Mouse (Mus musculus): ENCODE results near the gene Lsp1. TPM values are rescaled to one million over a fixed set of nuclear protein-coding genes. Genes with fewer than 3 reads are reported as not detected.
A peak's percentile ranks its signal among the peaks of the same experiment; 100 is the strongest.

The Lsp1 gene
- polyA plus RNA-seq, 1 experiment from 2014 or later = 8.0 TPM

DNA sequence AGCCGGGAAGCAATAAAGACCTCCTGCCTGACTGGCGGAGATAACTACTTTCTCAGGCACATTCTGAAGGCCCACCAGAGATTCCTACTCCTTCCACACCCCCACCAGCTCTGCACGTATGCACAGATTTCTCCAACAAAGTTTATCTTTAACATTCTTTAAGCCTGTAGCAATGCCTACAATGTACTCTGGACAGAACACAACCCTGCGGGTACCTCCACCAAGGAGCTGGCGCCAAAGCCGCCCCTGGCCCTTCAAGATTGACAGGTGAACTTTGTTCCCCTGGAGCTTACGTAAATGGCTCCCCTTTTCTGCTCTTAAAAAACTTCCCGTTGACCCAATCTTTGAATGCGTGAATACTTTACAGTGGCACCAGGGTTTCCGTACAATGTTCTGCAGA, 68.7 kb downstream of the Lsp1 start:
- Histone ChIP-seq H3K4me1 (ENCODE audit: control insufficient read depth, insufficient read depth, low read length) (peaks cover 15% of the 10 kb centered on the region), H3K36me3 (ENCODE audit: control insufficient read depth, insufficient read depth, low read length) (no peaks in the 10 kb centered on the region), H3K27ac (replicated peaks; ENCODE audit: low read depth, low read length) (no peak overlapping the region), H3K4me2 (ENCODE audit: low read length) (no peak overlapping the region), H3K9me3 (ENCODE audit: control insufficient read depth, low read length) (no peaks in the 10 kb centered on the region), H3K4me3 (replicated peaks; ENCODE audit: low read depth, low read length) (no peak overlapping the region), H3K9ac (replicated peaks; ENCODE audit: low read length) (no peak overlapping the region), H3K27me3 (ENCODE audit: control insufficient read depth, insufficient read depth, low read length) (no peaks in the 10 kb centered on the region)
- 72% methylated on average over 10 of the region's 10 CpGs for WGBS
- no peak for DNase-seq
- no peak for ATAC-seq (ENCODE audit: low FRiP score, low TSS enrichment)

DNA sequence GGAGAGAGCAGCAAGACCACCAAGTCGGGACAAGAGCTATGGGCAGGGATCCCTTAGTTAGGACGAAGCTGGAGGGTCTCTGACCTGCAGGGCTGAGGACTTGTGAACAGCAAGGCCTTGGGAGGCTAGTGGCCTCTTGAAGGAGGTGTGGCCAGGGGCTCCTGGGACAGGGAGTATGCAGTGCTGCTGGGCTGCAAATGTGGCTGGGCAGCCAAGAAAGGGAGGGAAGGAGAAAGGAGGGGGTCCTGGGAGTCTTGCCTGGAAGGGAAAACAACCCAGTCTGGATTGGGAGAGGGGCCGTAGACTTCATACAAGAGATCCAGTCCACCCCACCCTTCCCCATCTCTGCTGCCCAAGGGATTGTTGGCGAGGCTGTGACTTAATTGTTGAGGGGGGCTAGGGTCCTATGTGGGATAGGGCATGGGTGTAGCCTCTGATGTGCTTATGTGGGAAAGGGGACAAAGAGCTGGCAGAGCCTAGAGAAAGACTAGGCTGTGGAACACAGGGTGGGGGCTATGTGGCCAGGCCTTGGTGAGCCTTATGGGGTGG, 71.4 kb downstream of the Lsp1 start:
- H3K27me3 ChIP-seq (ENCODE audit: control insufficient read depth, insufficient read depth, low read length) = no peaks in the 10 kb centered on the region
- 86% methylated on average over 4 of the region's 4 CpGs for WGBS
- H3K27ac ChIP-seq (replicated peaks; ENCODE audit: low read depth, low read length) = peak overlapping the region; percentile 78
- no peak for DNase-seq
- ATAC-seq (ENCODE audit: low FRiP score, low TSS enrichment) = peak; percentile 19; the same call in 1 of the 2 replicates
- peak overlapping the region; percentile 81 for H3K4me2 ChIP-seq (ENCODE audit: low read length)
- peak overlapping the region; percentile 73; the same call in 1 of the 2 replicates for H3K4me3 ChIP-seq (replicated peaks; ENCODE audit: low read depth, low read length)
- H3K36me3 ChIP-seq (ENCODE audit: control insufficient read depth, insufficient read depth, low read length) = peaks cover 3% of the 10 kb centered on the region; the same call in 1 of the 2 replicates
- H3K4me1 ChIP-seq (ENCODE audit: control insufficient read depth, insufficient read depth, low read length) = peaks cover 15% of the 10 kb centered on the region
- no peaks in the 10 kb centered on the region for H3K9me3 ChIP-seq (ENCODE audit: control insufficient read depth, low read length)
- H3K9ac ChIP-seq (replicated peaks; ENCODE audit: low read length) = no peak overlapping the region

DNA sequence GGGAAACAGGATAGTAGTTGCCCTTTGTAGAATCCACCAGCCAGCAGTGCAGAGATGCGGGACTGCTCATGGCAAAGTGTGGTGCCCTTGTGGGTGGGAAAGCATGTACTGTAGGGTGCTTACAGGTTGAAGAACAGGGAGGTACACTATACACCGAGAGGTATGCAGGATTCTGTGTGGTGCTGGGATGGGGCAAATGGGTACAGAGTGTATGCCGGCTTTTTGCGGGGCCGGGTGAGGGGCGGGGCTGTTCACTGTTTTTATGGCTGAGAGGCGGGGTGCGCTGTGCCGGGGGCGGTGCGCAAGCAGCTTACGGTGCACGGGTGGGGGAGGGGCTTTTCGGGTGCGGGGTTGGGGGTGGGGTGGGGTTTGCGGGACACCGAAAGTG, 72.1 kb downstream of the Lsp1 start, which contains the start of gene Mrpl23:
Gene Mrpl23, plus strand, starts transcription at position 16 of the 388 bp plus-strand sequence.
- Histone ChIP-seq H3K9ac (replicated peaks; ENCODE audit: low read length) (peak within 1 kb of the TSS; percentile 70), H3K4me1 (ENCODE audit: control insufficient read depth, insufficient read depth, low read length) (peaks cover 15% of the 10 kb centered on the region), H3K4me2 (ENCODE audit: low read length) (peak within 1 kb of the TSS; percentile 81), H3K36me3 (ENCODE audit: control insufficient read depth, insufficient read depth, low read length) (peaks cover 3% of the 10 kb centered on the region; the same call in 1 of the 2 replicates), H3K27ac (replicated peaks; ENCODE audit: low read depth, low read length) (peak within 1 kb of the TSS; percentile 78), H3K27me3 (ENCODE audit: control insufficient read depth, insufficient read depth, low read length) (no peaks in the 10 kb centered on the region), H3K9me3 (ENCODE audit: control insufficient read depth, low read length) (no peaks in the 10 kb centered on the region), H3K4me3 (replicated peaks; ENCODE audit: low read depth, low read length) (peak within 1 kb of the TSS; percentile 73)
- ATAC-seq (ENCODE audit: low FRiP score, low TSS enrichment) = peak; percentile 72
- 7% methylated on average over 17 of the region's 17 CpGs for WGBS
- DNase-seq = no peak

DNA sequence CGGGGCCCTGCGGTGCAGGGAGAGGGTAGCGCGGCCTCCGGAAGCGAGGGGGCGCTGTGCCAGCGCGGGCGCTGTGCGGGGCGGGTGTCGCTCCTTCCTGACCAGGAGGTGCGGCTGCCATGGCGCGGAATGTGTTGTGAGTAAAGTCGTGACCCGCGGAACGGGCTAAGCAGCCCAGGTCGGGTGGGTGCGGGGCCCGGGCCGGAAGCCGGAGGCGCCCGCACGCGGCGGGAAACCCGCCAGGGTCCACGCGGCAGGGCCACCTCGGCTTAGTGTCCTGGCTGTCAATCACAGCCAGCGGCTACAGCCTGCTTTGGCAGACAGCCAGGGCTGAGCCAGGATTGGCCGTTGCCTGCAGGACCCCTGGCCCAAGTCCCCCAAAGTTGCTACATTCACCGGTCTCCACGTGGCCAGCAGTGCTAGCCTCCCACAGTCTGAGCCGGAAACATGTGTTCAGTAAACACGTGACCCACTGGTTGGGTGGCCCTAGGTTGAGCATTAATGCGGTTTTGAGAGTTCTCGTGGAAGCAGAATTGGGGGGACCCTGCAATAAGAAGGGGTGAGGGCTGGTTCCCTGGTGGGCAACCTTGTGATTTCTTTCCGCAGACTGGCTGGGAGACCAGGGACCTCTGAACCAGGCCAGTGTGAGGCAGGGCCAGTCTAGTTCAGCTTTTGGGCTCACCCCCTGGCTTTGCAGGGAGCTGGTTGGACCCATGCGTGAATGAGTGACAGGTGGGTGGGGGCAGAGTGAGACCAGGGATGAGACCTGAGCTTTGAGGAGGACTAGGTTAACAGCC, 72.6 kb downstream of the Lsp1 start:
- peak overlapping the region; percentile 81 for H3K4me2 ChIP-seq (ENCODE audit: low read length)
- H3K4me3 ChIP-seq (replicated peaks; ENCODE audit: low read depth, low read length) = peak overlapping the region; percentile 73
- H3K4me1 ChIP-seq (ENCODE audit: control insufficient read depth, insufficient read depth, low read length) = peaks cover 16% of the 10 kb centered on the region
- H3K9me3 ChIP-seq (ENCODE audit: control insufficient read depth, low read length) = no peaks in the 10 kb centered on the region
- H3K27ac ChIP-seq (replicated peaks; ENCODE audit: low read depth, low read length) = peak overlapping the region; percentile 78
- peak overlapping the region; percentile 70 for H3K9ac ChIP-seq (replicated peaks; ENCODE audit: low read length)
- H3K36me3 ChIP-seq (ENCODE audit: control insufficient read depth, insufficient read depth, low read length) = peaks cover 3% of the 10 kb centered on the region; the same call in 1 of the 2 replicates
- WGBS = under 1% methylated on average over 44 of the region's 44 CpGs
- DNase-seq = peak; percentile 94
- peak; percentile 90 for ATAC-seq (ENCODE audit: low FRiP score, low TSS enrichment)
- no peaks in the 10 kb centered on the region for H3K27me3 ChIP-seq (ENCODE audit: control insufficient read depth, insufficient read depth, low read length)

DNA sequence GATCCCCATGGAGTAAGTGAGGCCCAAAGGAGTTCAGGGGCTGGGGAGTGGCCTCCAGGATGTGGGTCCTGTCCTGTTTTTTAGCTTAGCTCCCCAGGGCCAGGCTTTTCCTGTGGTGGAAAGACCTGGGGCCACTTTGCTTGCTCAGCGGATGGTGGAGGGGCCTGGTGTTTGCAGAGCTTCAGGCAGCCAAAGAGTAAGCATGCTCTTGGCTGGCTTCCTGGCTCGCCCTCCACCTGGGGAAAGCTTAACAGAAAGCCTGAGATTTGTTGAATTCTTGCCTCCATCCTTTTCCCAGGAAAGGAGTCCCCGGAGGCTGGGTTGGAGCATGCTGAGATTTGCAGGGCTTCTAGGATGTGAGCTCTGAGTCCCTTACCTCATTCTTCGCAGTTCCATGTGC, 74.5 kb downstream of the Lsp1 start:
- Histone ChIP-seq H3K4me3 (replicated peaks; ENCODE audit: low read depth, low read length) (no peak overlapping the region), H3K9me3 (ENCODE audit: control insufficient read depth, low read length) (no peaks in the 10 kb centered on the region), H3K27me3 (ENCODE audit: control insufficient read depth, insufficient read depth, low read length) (no peaks in the 10 kb centered on the region), H3K4me2 (ENCODE audit: low read length) (no peak overlapping the region), H3K4me1 (ENCODE audit: control insufficient read depth, insufficient read depth, low read length) (peaks cover 19% of the 10 kb centered on the region), H3K9ac (replicated peaks; ENCODE audit: low read length) (no peak overlapping the region), H3K36me3 (ENCODE audit: control insufficient read depth, insufficient read depth, low read length) (peaks cover 3% of the 10 kb centered on the region; the same call in 1 of the 2 replicates), H3K27ac (replicated peaks; ENCODE audit: low read depth, low read length) (no peak overlapping the region)
- 91% methylated on average over 4 of the region's 4 CpGs for WGBS
- no peak for ATAC-seq (ENCODE audit: low FRiP score, low TSS enrichment)
- DNase-seq = no peak

DNA sequence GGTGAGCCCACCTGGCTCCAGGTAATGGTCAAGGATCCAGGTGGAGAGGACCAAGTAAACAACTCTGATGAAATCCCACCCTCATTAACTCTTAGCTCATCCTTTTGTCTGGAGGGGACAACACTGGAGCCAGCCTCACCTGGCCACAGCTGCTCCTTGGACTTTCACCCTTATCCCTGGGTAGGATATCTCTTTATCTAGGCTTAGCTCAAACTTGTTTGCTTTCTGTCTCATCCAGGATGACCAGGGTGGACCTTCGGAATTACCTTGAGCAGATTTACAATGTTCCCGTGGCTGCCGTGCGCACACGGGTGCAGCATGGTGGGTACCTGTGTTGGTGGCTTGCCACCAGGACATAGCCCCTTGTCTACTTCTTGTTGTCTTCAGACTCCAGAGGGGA, 75.2 kb downstream of the Lsp1 start:
- DNase-seq (no peak), ATAC-seq (ENCODE audit: low FRiP score, low TSS enrichment) (no peak)
- Histone ChIP-seq H3K4me2 (ENCODE audit: low read length) (no peak overlapping the region), H3K9me3 (ENCODE audit: control insufficient read depth, low read length) (no peaks in the 10 kb centered on the region), H3K27me3 (ENCODE audit: control insufficient read depth, insufficient read depth, low read length) (no peaks in the 10 kb centered on the region), H3K36me3 (ENCODE audit: control insufficient read depth, insufficient read depth, low read length) (peaks cover 6% of the 10 kb centered on the region; the same call in 1 of the 2 replicates), H3K4me3 (replicated peaks; ENCODE audit: low read depth, low read length) (no peak overlapping the region), H3K9ac (replicated peaks; ENCODE audit: low read length) (no peak overlapping the region), H3K27ac (replicated peaks; ENCODE audit: low read depth, low read length) (no peak overlapping the region), H3K4me1 (ENCODE audit: control insufficient read depth, insufficient read depth, low read length) (peaks cover 19% of the 10 kb centered on the region)
- WGBS = 99% methylated on average over 5 of the region's 5 CpGs

DNA sequence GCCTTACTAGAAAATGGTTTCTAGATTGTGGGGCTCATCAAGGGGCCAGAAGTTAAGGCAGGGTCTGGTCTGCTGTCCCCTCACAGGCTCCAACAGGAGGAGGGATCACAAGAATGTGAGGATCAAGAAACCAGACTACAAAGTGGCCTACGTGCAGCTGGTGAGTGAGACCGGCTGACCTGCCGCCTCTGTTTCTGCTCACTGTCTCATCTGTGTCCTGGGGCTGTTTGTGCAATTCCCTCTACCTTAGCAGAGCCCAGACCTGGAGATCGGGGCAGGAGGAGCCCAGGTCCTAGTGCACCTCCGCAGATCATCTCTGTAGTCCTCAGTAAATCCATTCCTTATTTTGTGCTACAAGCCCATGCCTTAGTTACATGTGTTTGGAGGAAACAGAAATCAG, 76.6 kb downstream of the Lsp1 start:
- ATAC-seq (ENCODE audit: low FRiP score, low TSS enrichment) (no peak), DNase-seq (no peak)
- no peaks in the 10 kb centered on the region for H3K9me3 ChIP-seq (ENCODE audit: control insufficient read depth, low read length)
- H3K9ac ChIP-seq (replicated peaks; ENCODE audit: low read length) = no peak overlapping the region
- peaks cover 19% of the 10 kb centered on the region for H3K4me1 ChIP-seq (ENCODE audit: control insufficient read depth, insufficient read depth, low read length)
- H3K36me3 ChIP-seq (ENCODE audit: control insufficient read depth, insufficient read depth, low read length) = peaks cover 11% of the 10 kb centered on the region; the same call in 1 of the 2 replicates
- H3K27me3 ChIP-seq (ENCODE audit: control insufficient read depth, insufficient read depth, low read length) = no peaks in the 10 kb centered on the region
- H3K4me2 ChIP-seq (ENCODE audit: low read length) = no peak overlapping the region
- no peak overlapping the region for H3K4me3 ChIP-seq (replicated peaks; ENCODE audit: low read depth, low read length)
- H3K27ac ChIP-seq (replicated peaks; ENCODE audit: low read depth, low read length) = no peak overlapping the region
- 71% methylated on average over 5 of the region's 5 CpGs for WGBS

DNA sequence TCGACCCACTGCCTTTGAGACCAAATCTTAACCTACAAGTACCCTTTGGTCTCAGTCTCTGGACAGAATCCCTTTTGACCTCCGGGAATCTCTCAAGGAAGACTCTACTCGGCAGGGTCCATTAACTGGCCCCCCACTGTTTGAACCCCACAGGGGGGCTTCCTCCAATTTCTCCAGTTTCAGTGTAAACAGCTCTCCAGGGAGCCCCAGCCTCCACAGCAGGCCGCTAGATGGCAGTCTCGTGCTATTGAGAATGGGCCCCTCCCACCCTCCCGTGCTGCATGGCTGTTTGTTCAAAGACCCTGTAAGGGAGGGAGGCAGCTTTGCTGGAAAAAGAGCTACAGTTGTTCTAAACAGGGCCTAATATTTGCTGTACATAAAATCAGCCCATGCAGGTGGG, 77.3 kb downstream of the Lsp1 start:
- no peak for ATAC-seq (ENCODE audit: low FRiP score, low TSS enrichment)
- DNase-seq = peak; percentile 91
- peaks cover 11% of the 10 kb centered on the region; the same call in 1 of the 2 replicates for H3K36me3 ChIP-seq (ENCODE audit: control insufficient read depth, insufficient read depth, low read length)
- H3K9ac ChIP-seq (replicated peaks; ENCODE audit: low read length) = no peak overlapping the region
- H3K4me1 ChIP-seq (ENCODE audit: control insufficient read depth, insufficient read depth, low read length) = peaks cover 18% of the 10 kb centered on the region
- no peak overlapping the region for H3K4me3 ChIP-seq (replicated peaks; ENCODE audit: low read depth, low read length)
- H3K27ac ChIP-seq (replicated peaks; ENCODE audit: low read depth, low read length) = peak overlapping the region; percentile 38; the same call in 1 of the 2 replicates
- no peaks in the 10 kb centered on the region for H3K27me3 ChIP-seq (ENCODE audit: control insufficient read depth, insufficient read depth, low read length)
- no peak overlapping the region for H3K4me2 ChIP-seq (ENCODE audit: low read length)
- 6% methylated on average over 6 of the region's 6 CpGs for WGBS
- H3K9me3 ChIP-seq (ENCODE audit: control insufficient read depth, low read length) = no peaks in the 10 kb centered on the region
